Mouse (Mus musculus) cerebellum, adult (tissue): ENCODE measurements around the gene Myocd.
A peak's percentile ranks its signal among the peaks of the same experiment; 100 is the strongest.

Experiments
- ATAC-seq: cut with Nextera tagmentation; 2 replicates; pipeline ENCODE4 v1.9.2; 2017; ENCODE audit warnings: mild to moderate bottlenecking, moderate library complexity, mixed read lengths; ENCODE audit not compliant: insufficient number of reproducible peaks, low FRiP score, low TSS enrichment

Myocd gene

GRCm38 (mm10) chr11:65153006-65153405, 116.8 kb downstream of the Myocd start:
- 0 out of 2 replicates have a peak, but pooled peaks have one; percentile 36 for ATAC-seq

- ATAC-seq = no peak
These were observed 121.3 kb downstream of the Myocd start for GRCm38 (mm10) chr11:65148441-65148840.

- ATAC-seq = no peak
These were observed 126.9 kb downstream of the Myocd start for GRCm38 (mm10) chr11:65142838-65143417.

GRCm38 (mm10) chr11:65139030-65139429, 130.8 kb downstream of the Myocd start:
- ATAC-seq = no peak

GRCm38 (mm10) chr11:65137145-65137652, 132.6 kb downstream of the Myocd start:
- no peak for ATAC-seq

GRCm38 (mm10) chr11:65135251-65135739, 134.5 kb downstream of the Myocd start:
- ATAC-seq = peak; percentile 85

GRCm38 (mm10) chr11:65133661-65134060, 136.1 kb downstream of the Myocd start:
- ATAC-seq = no peak

GRCm38 (mm10) chr11:65129110-65129509, 140.7 kb downstream of the Myocd start:
- ATAC-seq = no peak

GRCm38 (mm10) chr11:65128666-65129065, 141.1 kb downstream of the Myocd start:
- ATAC-seq = no peak

- ATAC-seq = peak; percentile 51; the same call in 1 of the 2 replicates
These were observed 143.2 kb downstream of the Myocd start for GRCm38 (mm10) chr11:65126566-65126965.
